Mouse (Mus musculus): ENCODE results near the gene Lcp1. TPM values are rescaled to one million over a fixed set of nuclear protein-coding genes. Genes with fewer than 3 reads are reported as not detected.

Gene Lcp1
- total and polyA plus RNA-seq, 3 experiments = 258 to 777 (median 373) TPM

GRCm38 (mm10) chr14:75192427-75192826 lies 61.5 kb downstream of the Lcp1 start (continued):
- TF ChIP-seq MAX (IDR thresholded peaks at IDR 0.05; ENCODE audit: low read length) = no peak

- in situ Hi-C loops (cut with MboI; ENCODE audit: low pct_ligation_motif_present, low pct_unique_long_range_greater_than_20kb, low sequenced_read_pairs) = loop anchor here (10.0 kb wide), 1 partner anchor 138 kb away; no protein-coding TSS in a partner anchor
- TF ChIP-seq RCOR1 (conservative IDR thresholded peaks at IDR 0.05; ENCODE audit: low read depth, low read length) = no peak
- TF ChIP-seq E2F4 (IDR thresholded peaks at IDR 0.05; ENCODE audit: insufficient replicate concordance, low read depth, low read length) = no peak
- TF ChIP-seq HCFC1 (IDR thresholded peaks at IDR 0.05; ENCODE audit: low read depth, low read length) = no peak
- no peak for TF ChIP-seq GABPA (IDR thresholded peaks at IDR 0.05; ENCODE audit: insufficient replicate concordance, low read depth, low read length)
- 0 out of 2 replicates have a peak, but pooled peaks have one; percentile 31 for TF ChIP-seq JUND (conservative IDR thresholded peaks at IDR 0.05; ENCODE audit: low read depth, low read length)
- no peak; the same call in 1 of the 2 replicates for TF ChIP-seq JUN (IDR thresholded peaks at IDR 0.05; ENCODE audit: insufficient read depth, low read depth, low read length)
- no peak for TF ChIP-seq NELFE (IDR thresholded peaks at IDR 0.05; ENCODE audit: low read depth, low read length)
- no peak for TF ChIP-seq RAD21 (IDR thresholded peaks at IDR 0.05; ENCODE audit: low read depth, low read length)
- TF ChIP-seq CHD1 (IDR thresholded peaks at IDR 0.05; ENCODE audit: low read depth, low read length) = no peak; the same call in 1 of the 2 replicates
- no peak for TF ChIP-seq ZKSCAN1 (IDR thresholded peaks at IDR 0.05; ENCODE audit: borderline replicate concordance, low read depth, low read length)
- TF ChIP-seq PAX5 (IDR thresholded peaks at IDR 0.05; ENCODE audit: low read length) = no peak
- TF ChIP-seq ZNF384 (IDR thresholded peaks at IDR 0.05; ENCODE audit: low read depth, low read length) = peak; percentile 74
- TF ChIP-seq BHLHE40 (IDR thresholded peaks at IDR 0.05; ENCODE audit: low read depth, low read length) = peak; percentile 16
- no peak; the same call in 1 of the 2 replicates for TF ChIP-seq SMC3 (IDR thresholded peaks at IDR 0.05; ENCODE audit: low read depth, low read length)
- TF ChIP-seq TBP (conservative IDR thresholded peaks at IDR 0.05; ENCODE audit: low read depth, low read length) = no peak
- peak; percentile 43; the same call in 1 of the 2 replicates for TF ChIP-seq MXI1 (IDR thresholded peaks at IDR 0.05; ENCODE audit: low read depth, low read length)
- peak; percentile 66; the same call in 1 of the 2 replicates for TF ChIP-seq IRF4 (IDR thresholded peaks at IDR 0.05; ENCODE audit: low read depth, low read length)
- peak; percentile 46; the same call in 1 of the 2 replicates for TF ChIP-seq MEF2A (IDR thresholded peaks at IDR 0.05; ENCODE audit: borderline replicate concordance, low read depth, low read length)
- no peak for TF ChIP-seq USF1 (IDR thresholded peaks at IDR 0.05; ENCODE audit: low read depth, low read length)
- peak; percentile 43; the same call in 1 of the 2 replicates for TF ChIP-seq CHD2 (IDR thresholded peaks at IDR 0.05; ENCODE audit: low read length)
- no peak for TF ChIP-seq ZC3H11A (IDR thresholded peaks at IDR 0.05; ENCODE audit: low read depth, low read length)
- TF ChIP-seq TCF12 (IDR thresholded peaks at IDR 0.05; ENCODE audit: low read depth, low read length) = peak; percentile 45; the same call in 1 of the 2 replicates
- TF ChIP-seq MAFK (IDR thresholded peaks at IDR 0.05; ENCODE audit: insufficient replicate concordance, low read length) = 0 out of 2 replicates have a peak, but pooled peaks have one; percentile 25
- TF ChIP-seq KAT2A (IDR thresholded peaks at IDR 0.05; ENCODE audit: insufficient replicate concordance, low read length) = no peak
- 0 out of 2 replicates have a peak, but pooled peaks have one; percentile 42 for TF ChIP-seq MAZ (IDR thresholded peaks at IDR 0.05; ENCODE audit: low read depth, low read length)
- peak; percentile 75 for TF ChIP-seq EP300 (IDR thresholded peaks at IDR 0.05; ENCODE audit: low read length)
- 0 out of 2 replicates have a peak, but pooled peaks have one; percentile 39 for TF ChIP-seq MAX (IDR thresholded peaks at IDR 0.05; ENCODE audit: low read length)
- TF ChIP-seq UBTF (IDR thresholded peaks at IDR 0.05; ENCODE audit: low read depth, low read length) = no peak
- TF ChIP-seq CTCF (conservative IDR thresholded peaks at IDR 0.05 in 1 of 2, IDR thresholded peaks at IDR 0.05 in 1 of 2; ENCODE audit: low read depth in 2 of 2, low read length in 2 of 2) = no peak
- TF ChIP-seq MYC (IDR thresholded peaks at IDR 0.05; ENCODE audit: low read depth, low read length) = peak; percentile 81; the same call in 1 of the 2 replicates
- no peak for TF ChIP-seq USF2 (conservative IDR thresholded peaks at IDR 0.05; ENCODE audit: low read depth, low read length)
- no peak for TF ChIP-seq ELF1 (IDR thresholded peaks at IDR 0.05; ENCODE audit: low read depth, low read length)
- TF ChIP-seq POLR2A (IDR thresholded peaks at IDR 0.05; ENCODE audit: low read depth, low read length) = no peak
- no peak for TF ChIP-seq ZMIZ1 (IDR thresholded peaks at IDR 0.05; ENCODE audit: low read depth, low read length)
- no peak for TF ChIP-seq SIN3A (IDR thresholded peaks at IDR 0.05; ENCODE audit: low read length)
- peak; percentile 69; the same call in 1 of the 2 replicates for TF ChIP-seq ETS1 (conservative IDR thresholded peaks at IDR 0.05; ENCODE audit: low read depth, low read length)
- TF ChIP-seq POLR2AphosphoS2 (IDR thresholded peaks at IDR 0.05; ENCODE audit: low read depth, low read length) = no peak
Observed at GRCm38 (mm10) chr14:75192858-75193257, 62.0 kb downstream of the Lcp1 start.

More at GRCm38 (mm10) chr14:75192858-75193257, 62.0 kb downstream of the Lcp1 start:
- H3K4me1 ChIP-seq (ENCODE audit: control insufficient read depth in 1 of 2, insufficient read depth in 2 of 2) = peaks cover 34 to 99% of the 10 kb centered on the region in 2 experiments
- peak overlapping the region; percentile 10 to 47 (median 40) for H3K4me3 ChIP-seq (replicated peaks in 1 of 3; ENCODE audit: low read depth in 2 of 3, low read length in 2 of 3, poor library complexity in 1 of 3)
- H3K27me3 ChIP-seq (replicated peaks) = no peaks in the 10 kb centered on the region
- dilution Hi-C loops (cut with MboI; ENCODE audit: extremely low pct_ligation_motif_present, extremely low pct_unique_long_range_greater_than_20kb, low sequenced_read_pairs) = no loop called here
- H3K9me3 ChIP-seq (replicated peaks; ENCODE audit: low read length) = no peaks in the 10 kb centered on the region
- peak overlapping the region; percentile 64 for H3K4me2 ChIP-seq (ENCODE audit: insufficient read depth, low read depth, poor library complexity, severe bottlenecking)
- H3K9ac ChIP-seq (ENCODE audit: insufficient read depth, low read depth) = peak overlapping the region; percentile 42
- DNase-seq (ENCODE audit: extremely low read depth) = no peak
- peaks cover 86% of the 10 kb centered on the region for H3K79me2 ChIP-seq (replicated peaks; ENCODE audit: control insufficient read depth, extremely low read depth, insufficient read depth, poor library complexity, severe bottlenecking)
- H3K36me3 ChIP-seq (replicated peaks in 1 of 2; ENCODE audit: control insufficient read depth in 1 of 2, insufficient read depth in 1 of 2, low read length in 1 of 2) = peaks cover 4 to 72% of the 10 kb centered on the region in 2 experiments
- peak overlapping the region; percentile 95 for H3K27ac ChIP-seq (ENCODE audit: insufficient read depth, low read depth)
